In genomic region chr3:153959035-153959730, GRCm38 (mm10) we compare ENCODE assay signal across 9 mouse cellular contexts. TPM values are rescaled to one million over a fixed set of nuclear protein-coding genes. Genes with fewer than 3 reads are reported as not detected.
A peak's percentile ranks its signal among the peaks of the same experiment; 100 is the strongest.
DNase-seq lines count a peak whose midpoint lies in the region; ATAC-seq and TF ChIP-seq lines count a peak whose summit lies in the region.
"Had no signal": no experiment of that assay in that cellular context is flagged by ENCODE, and none has a peak within 500 bp of the region (broad histone marks: within the 10 kb centered on the region; RNA-seq: fewer than 3 reads in every experiment).

No protein-coding gene starts in this region.

- H3K27me3 ChIP-seq in MEL (ENCODE audit: control insufficient read depth in 1 of 2, insufficient read depth in 2 of 2, low read length in 2 of 2) = 0 out of 4 replicates have a peak, but pooled peaks cover 0 to 3% of the 10 kb centered on the region in 2 experiments
- no peaks in the 10 kb centered on the region for H3K27me3 ChIP-seq in intestine, embryonic 15.5 days (replicated peaks)
- H3K27me3 ChIP-seq in midbrain, postnatal 0 days (ENCODE audit: insufficient read depth, low read length) = no peaks in the 10 kb centered on the region

- no peak overlapping the region for H3K9ac ChIP-seq in MEL (ENCODE audit: control insufficient read depth, low read depth, low read length, poor library complexity, severe bottlenecking)
- no peak overlapping the region for H3K9ac ChIP-seq in intestine, embryonic 15.5 days
- no peak overlapping the region for H3K9ac ChIP-seq in midbrain, postnatal 0 days (replicated peaks; ENCODE audit: low read length, poor library complexity, severe bottlenecking)

- peak; percentile 53 to 67 for DNase-seq in layer of hippocampus, adult 2 months (ENCODE audit: low spot score in 2 of 2)
- DNase-seq in layer of hippocampus, adult 9-11 months = no peak
- DNase-seq in MEL (ENCODE audit: low read depth, low spot score) = peak; percentile 73
- DNase-seq in cerebellum, postnatal 10 days = peak; percentile 43 to 82
- peak; percentile 69 for DNase-seq in midbrain, postnatal 0 days (ENCODE audit: low spot score)
- DNase-seq in right cerebral cortex, postnatal 36 days (ENCODE audit: low spot score in 2 of 2) = no peak

- peak; percentile 96 for TF ChIP-seq CTCF in layer of hippocampus, adult 2 months (conservative IDR thresholded peaks at IDR 0.05)
- TF ChIP-seq CTCF in MEL (IDR thresholded peaks at IDR 0.05 in 2 of 3, conservative IDR thresholded peaks at IDR 0.05 in 1 of 3; ENCODE audit: control insufficient read depth in 1 of 3, insufficient read depth in 1 of 3, low read depth in 2 of 3, low read length in 3 of 3, poor library complexity in 1 of 3, severe bottlenecking in 1 of 3) = peak; percentile 64 to 94 (median 90)
- TF ChIP-seq CTCF in midbrain, postnatal 0 days (IDR thresholded peaks at IDR 0.05) = peak; percentile 97

- peak; percentile 88 for TF ChIP-seq RAD21 in MEL (IDR thresholded peaks at IDR 0.05; ENCODE audit: low read depth, low read length)

- H3K4me3 ChIP-seq in layer of hippocampus, adult 2 months = no peak overlapping the region
- no peak overlapping the region for H3K4me3 ChIP-seq in MEL (ENCODE audit: control insufficient read depth in 1 of 2, insufficient read depth in 1 of 2, low read depth in 2 of 2, low read length in 2 of 2)
- no peak overlapping the region for H3K4me3 ChIP-seq in intestine, embryonic 15.5 days (replicated peaks)
- no peak overlapping the region for H3K4me3 ChIP-seq in midbrain, postnatal 0 days (ENCODE audit: low read depth, low read length)
- H3K4me3 ChIP-seq: erythroblast, embryonic 14.5 days; myocyte had no signal

- no peak for TF ChIP-seq POLR2A in MEL (IDR thresholded peaks at IDR 0.05; ENCODE audit: control insufficient read depth in 1 of 2, insufficient read depth in 1 of 2, low read depth in 1 of 2, low read length in 2 of 2, poor library complexity in 1 of 2)

- H3K9me3 ChIP-seq in MEL (replicated peaks; ENCODE audit: insufficient read depth, low read length) = no peaks in the 10 kb centered on the region
- H3K9me3 ChIP-seq in intestine, embryonic 15.5 days = no peaks in the 10 kb centered on the region
- no peaks in the 10 kb centered on the region for H3K9me3 ChIP-seq in midbrain, postnatal 0 days (ENCODE audit: low read length)

- no peak overlapping the region for H3K4me2 ChIP-seq in intestine, embryonic 15.5 days (replicated peaks)
- no peak overlapping the region for H3K4me2 ChIP-seq in midbrain, postnatal 0 days (ENCODE audit: low read depth, low read length, poor library complexity, severe bottlenecking)

- no peaks in the 10 kb centered on the region for H3K79me2 ChIP-seq in MEL (ENCODE audit: control insufficient read depth, insufficient read depth, low read length, poor library complexity)

- H3K4me1 ChIP-seq in MEL (ENCODE audit: control insufficient read depth in 1 of 2, insufficient read depth in 2 of 2, low read length in 2 of 2) = no peaks in the 10 kb centered on the region
- no peaks in the 10 kb centered on the region for H3K4me1 ChIP-seq in intestine, embryonic 15.5 days (replicated peaks)
- no peaks in the 10 kb centered on the region for H3K4me1 ChIP-seq in midbrain, postnatal 0 days (ENCODE audit: insufficient read depth, low read length)

- WGBS in intestine, embryonic 15.5 days = 81% methylated on average over 1 of the region's 1 CpGs
- 95% methylated on average over 1 of the region's 1 CpGs for WGBS in midbrain, postnatal 0 days

- no peak for TF ChIP-seq EP300 in MEL (IDR thresholded peaks at IDR 0.05; ENCODE audit: low read depth in 1 of 2, low read length in 2 of 2)

- H3K27ac ChIP-seq in layer of hippocampus, adult 2 months = no peak overlapping the region
- no peak overlapping the region for H3K27ac ChIP-seq in MEL (ENCODE audit: control insufficient read depth, low read depth, low read length)
- no peak overlapping the region for H3K27ac ChIP-seq in intestine, embryonic 15.5 days
- H3K27ac ChIP-seq in midbrain, postnatal 0 days (ENCODE audit: low read depth, low read length) = no peak overlapping the region

- H3K36me3 ChIP-seq in MEL (ENCODE audit: control insufficient read depth in 1 of 2, insufficient read depth in 2 of 2, low read length in 2 of 2) = no peaks in the 10 kb centered on the region
- no peaks in the 10 kb centered on the region for H3K36me3 ChIP-seq in intestine, embryonic 15.5 days
- H3K36me3 ChIP-seq in midbrain, postnatal 0 days (ENCODE audit: insufficient read depth, low read length) = no peaks in the 10 kb centered on the region

- peak; percentile 59 for ATAC-seq in intestine, embryonic 15.5 days
- ATAC-seq in midbrain, postnatal 0 days (ENCODE audit: low FRiP score) = peak; percentile 54; the same call in 1 of the 2 replicates

TF ChIP-seq in MEL, 35 proteins besides CTCF, POLR2A, EP300 and RAD21:
- TF ChIP-seq CHD1 (IDR thresholded peaks at IDR 0.05; ENCODE audit: low read depth, low read length) = no peak
- peak; percentile 69 for TF ChIP-seq ZNF384 (IDR thresholded peaks at IDR 0.05; ENCODE audit: low read depth, low read length)
- TF ChIP-seq MAZ (IDR thresholded peaks at IDR 0.05; ENCODE audit: low read depth, low read length) = no peak
- TF ChIP-seq ZC3H11A (IDR thresholded peaks at IDR 0.05; ENCODE audit: low read depth, low read length) = peak; percentile 70
- TF ChIP-seq MYC (IDR thresholded peaks at IDR 0.05; ENCODE audit: low read depth, low read length) = no peak
- TF ChIP-seq TBP (IDR thresholded peaks at IDR 0.05; ENCODE audit: low read depth, low read length) = no peak
- peak; percentile 82 for TF ChIP-seq SMC3 (IDR thresholded peaks at IDR 0.05; ENCODE audit: low read depth, low read length)

RNA-seq across cellular contexts. Expression of gene Slc44a5, which starts 14.1 kb away (rescaled TPM):
- total RNA-seq in layer of hippocampus, adult 2 months (2021) = 10 to 100 TPM; 52.6 to 57.5 TPM
- total RNA-seq in MEL (2012; rRNA removed) = not detected in 2 replicates
- not detected for polyA plus RNA-seq in MEL (2012; ENCODE audit: insufficient read depth in 1 of 2, insufficient read length in 2 of 2, low read depth in 1 of 2, low replicate concordance in 2 of 2, missing spikeins in 1 of 2)
- polyA plus RNA-seq in intestine, embryonic 15.5 days (2015; fragmentation: Nextera tagmentation; extraction: Ambion mirVana) = 0.68 and 0.97 TPM in 2 replicates
- 27.3 and 32.6 TPM in 2 replicates for total RNA-seq in midbrain, postnatal 0 days (2014; rRNA removed)
- polyA plus RNA-seq in midbrain, postnatal 0 days (2015; fragmentation: Nextera tagmentation; extraction: Ambion mirVana) = 5.4 and 6.3 TPM in 2 replicates
- polyA plus RNA-seq: erythroblast, embryonic 14.5 days; myocyte had no signal

RNA-seq across cellular contexts. Expression of gene Acadm, which starts 14.8 kb away (rescaled TPM):
- 10 to 100 TPM; 41.5 to 53.9 TPM for total RNA-seq in layer of hippocampus, adult 2 months (2021)
- 33.0 and 36.7 TPM in 2 replicates for total RNA-seq in MEL (2012; rRNA removed)
- 10 to 100 TPM in 1 of 2 experiments, not detected in 1; 44.3 TPM for polyA plus RNA-seq in MEL (2012; ENCODE audit: insufficient read depth in 1 of 2, insufficient read length in 2 of 2, low read depth in 1 of 2, low replicate concordance in 2 of 2, missing spikeins in 1 of 2)
- polyA plus RNA-seq in intestine, embryonic 15.5 days (2015; fragmentation: Nextera tagmentation; extraction: Ambion mirVana) = 112 and 118 TPM in 2 replicates
- 44.1 and 68.3 TPM in 2 replicates for total RNA-seq in midbrain, postnatal 0 days (2014; rRNA removed)
- 58.2 and 60.6 TPM in 2 replicates for polyA plus RNA-seq in midbrain, postnatal 0 days (2015; fragmentation: Nextera tagmentation; extraction: Ambion mirVana)

RNA-seq across cellular contexts. Expression of gene Rabggtb, which starts 46.4 kb away (rescaled TPM):
- total RNA-seq in layer of hippocampus, adult 2 months (2021) = 10 to 100 TPM; 68.7 to 72.6 TPM
- total RNA-seq in MEL (2012; rRNA removed) = 164 and 175 TPM in 2 replicates
- polyA plus RNA-seq in MEL (2012; ENCODE audit: insufficient read depth in 1 of 2, insufficient read length in 2 of 2, low read depth in 1 of 2, low replicate concordance in 2 of 2, missing spikeins in 1 of 2) = 100 to 1,000 TPM in 1 of 2 experiments, not detected in 1; 146 TPM
- 55.8 and 58.0 TPM in 2 replicates for polyA plus RNA-seq in intestine, embryonic 15.5 days (2015; fragmentation: Nextera tagmentation; extraction: Ambion mirVana)
- 52.7 and 87.1 TPM in 2 replicates for total RNA-seq in midbrain, postnatal 0 days (2014; rRNA removed)
- polyA plus RNA-seq in midbrain, postnatal 0 days (2015; fragmentation: Nextera tagmentation; extraction: Ambion mirVana) = 60.4 and 63.1 TPM in 2 replicates

RNA-seq across cellular contexts. Expression of gene Msh4, which starts 53.2 kb away (rescaled TPM):
- total RNA-seq in layer of hippocampus, adult 2 months (2021) = under 1 TPM; 0.49 to 0.51 TPM
- 0.42 and 0.50 TPM in 2 replicates for total RNA-seq in MEL (2012; rRNA removed)
- under 1 TPM in 1 of 2 experiments, not detected in 1; 0.15 TPM for polyA plus RNA-seq in MEL (2012; ENCODE audit: insufficient read depth in 1 of 2, insufficient read length in 2 of 2, low read depth in 1 of 2, low replicate concordance in 2 of 2, missing spikeins in 1 of 2)
- 0.04 and 0.08 TPM in 2 replicates for polyA plus RNA-seq in intestine, embryonic 15.5 days (2015; fragmentation: Nextera tagmentation; extraction: Ambion mirVana)
- 0.33 TPM in 1 of 2 replicates, not detected in the other for total RNA-seq in midbrain, postnatal 0 days (2014; rRNA removed)
- polyA plus RNA-seq in midbrain, postnatal 0 days (2015; fragmentation: Nextera tagmentation; extraction: Ambion mirVana) = 0.22 and 0.25 TPM in 2 replicates
- polyA plus RNA-seq: erythroblast, embryonic 14.5 days had no signal

Comparison
In these comparisons a context has a peak if more than half of its experiments do, and no peak if none do; other contexts are left out.
1. DNase-seq: peak in layer of hippocampus, adult 2 months (2 of 2), MEL (single experiment), cerebellum, postnatal 10 days (2 of 2) and midbrain, postnatal 0 days (single experiment); none in layer of hippocampus, adult 9-11 months (single experiment) and right cerebral cortex, postnatal 36 days (0 of 2).
2. RNA of gene Slc44a5, which starts 14.1 kb away (total RNA-seq): 52.6 to 57.5 TPM in layer of hippocampus, adult 2 months and 27.3 to 32.6 TPM in midbrain, postnatal 0 days; not detected in MEL; every median in the first group is over 10 times any median in the second.
3. Peak in every context shown above with its lines, with median percentiles within 50 percentile points of each other: CTCF ChIP-seq.